16 mouse cellular contexts compared by ENCODE assay signal in the genomic region with DNA sequence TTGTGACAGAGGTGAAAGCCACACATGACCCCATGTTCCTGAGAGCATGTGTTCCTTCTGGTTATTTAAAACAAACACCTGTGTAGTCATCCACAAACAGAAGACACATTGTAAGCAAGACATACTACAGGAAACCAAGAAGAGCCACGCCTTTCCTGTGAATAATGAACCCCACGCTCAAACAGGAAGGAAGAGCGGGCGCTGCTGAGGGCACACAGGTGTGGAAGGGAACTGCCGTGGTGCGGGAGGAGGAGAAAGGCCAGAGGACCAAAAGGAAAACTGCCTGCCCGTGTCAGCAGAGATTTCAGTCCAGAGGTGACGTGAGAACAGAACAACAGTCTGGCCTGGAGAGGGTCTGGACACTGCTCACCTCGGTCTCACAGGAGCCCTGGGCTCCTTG. TPM values are rescaled to one million over a fixed set of nuclear protein-coding genes. Genes with fewer than 3 reads are reported as not detected.
DNase-seq lines count a peak whose midpoint lies in the region; ATAC-seq and TF ChIP-seq lines count a peak whose summit lies in the region.
"Had no signal": no experiment of that assay in that cellular context is flagged by ENCODE, and none has a peak within 500 bp of the region (broad histone marks: within the 10 kb centered on the region; RNA-seq: fewer than 3 reads in every experiment).

No protein-coding gene starts in this region.

- intact Hi-C loops in gastrocnemius, postnatal 14 days (cut with DNase I; ENCODE audit: low total_unique reads): no loop called here

- H3K4me2 ChIP-seq in liver, postnatal 0 days (ENCODE audit: low read depth, low read length): peak overlapping the region; percentile 11; the same call in 1 of the 2 replicates
- no peak overlapping the region for H3K4me2 ChIP-seq in hindbrain, embryonic 16.5 days (ENCODE audit: low read length)
- H3K4me2 ChIP-seq: lung, embryonic 14.5 days; midbrain, embryonic 15.5 days had no signal

- TF ChIP-seq EP300 in liver, postnatal 0 days (IDR thresholded peaks at IDR 0.05; ENCODE audit: low read depth): no peak

- WGBS in liver, postnatal 0 days (ENCODE audit: insufficient replicate concordance): 41% methylated on average over 9 of the region's 9 CpGs
- WGBS in hindbrain, embryonic 16.5 days: 93% methylated on average over 9 of the region's 9 CpGs

- TF ChIP-seq CTCF in liver, postnatal 0 days (IDR thresholded peaks at IDR 0.05; ENCODE audit: low read depth): no peak

- peaks cover 24% of the 10 kb centered on the region for H3K36me3 ChIP-seq in liver, postnatal 0 days (replicated peaks; ENCODE audit: insufficient read depth, low read length)
- peaks cover 14% of the 10 kb centered on the region; the same call in 1 of the 2 replicates for H3K36me3 ChIP-seq in hindbrain, embryonic 16.5 days (ENCODE audit: control insufficient read depth, insufficient read depth, low read length)

- no peaks in the 10 kb centered on the region for H3K9me3 ChIP-seq in liver, postnatal 0 days (ENCODE audit: low read length)
- H3K9me3 ChIP-seq in hindbrain, embryonic 16.5 days (ENCODE audit: control insufficient read depth, low read length): no peaks in the 10 kb centered on the region
- H3K9me3 ChIP-seq: hindbrain, embryonic 10.5 days; midbrain, embryonic 15.5 days had no signal

- no peak for DNase-seq in liver, postnatal 0 days
- DNase-seq in liver: no peak
- peak; percentile 82 for DNase-seq in T-cell, adult 2 months (ENCODE audit: low spot score)
- peak; percentile 82 for DNase-seq in naive thymus-derived CD4-positive, alpha-beta T cell, adult 2 months (ENCODE audit: low read depth)
- DNase-seq in thymus, postnatal 14 days: peak; percentile 87
- DNase-seq in gastrocnemius, postnatal 14 days: no peak
- DNase-seq in kidney, adult 18-20 months: no peak
- DNase-seq: cerebellum, postnatal 25 days; heart, adult 11 months; kidney, adult 8-10 months; lung, embryonic 14.5 days; right cerebral cortex, postnatal 4 days had no signal

- H3K27me3 ChIP-seq in liver, postnatal 0 days (ENCODE audit: insufficient read depth, low read length): no peaks in the 10 kb centered on the region
- no peaks in the 10 kb centered on the region for H3K27me3 ChIP-seq in hindbrain, embryonic 16.5 days (replicated peaks; ENCODE audit: control insufficient read depth, insufficient read depth, low read length)
- H3K27me3 ChIP-seq: midbrain, embryonic 15.5 days had no signal

- no peak overlapping the region for H3K4me3 ChIP-seq in liver, postnatal 0 days (ENCODE audit: low read depth, low read length)
- H3K4me3 ChIP-seq in hindbrain, embryonic 16.5 days (ENCODE audit: low read length): no peak overlapping the region
- H3K4me3 ChIP-seq: hindbrain, embryonic 10.5 days; midbrain, embryonic 15.5 days had no signal

- no peak overlapping the region for H3K9ac ChIP-seq in liver, postnatal 0 days (replicated peaks)
- no peak overlapping the region for H3K9ac ChIP-seq in hindbrain, embryonic 16.5 days (ENCODE audit: low read depth, low read length)
- H3K9ac ChIP-seq: lung, embryonic 14.5 days; midbrain, embryonic 15.5 days had no signal

- no peaks in the 10 kb centered on the region; the same call in 1 of the 2 replicates for H3K4me1 ChIP-seq in liver, postnatal 0 days (ENCODE audit: insufficient read depth)
- H3K4me1 ChIP-seq in hindbrain, embryonic 16.5 days (ENCODE audit: control insufficient read depth, insufficient read depth, low read depth, low read length): no peaks in the 10 kb centered on the region
- H3K4me1 ChIP-seq: hindbrain, embryonic 10.5 days; midbrain, embryonic 15.5 days had no signal

- peak overlapping the region; percentile 55; the same call in 1 of the 2 replicates for H3K27ac ChIP-seq in liver, postnatal 0 days (ENCODE audit: low read depth)
- no peak overlapping the region for H3K27ac ChIP-seq in hindbrain, embryonic 16.5 days (ENCODE audit: low read depth, low read length)
- H3K27ac ChIP-seq: hindbrain, embryonic 10.5 days; midbrain, embryonic 15.5 days had no signal

- no peak for ATAC-seq in liver, postnatal 0 days
- ATAC-seq in hindbrain, embryonic 16.5 days: no peak
- ATAC-seq: forebrain, embryonic 16.5 days; midbrain, embryonic 15.5 days had no signal

RNA-seq across cellular contexts. Expression of a gene that starts 20.8 kb away (rescaled TPM):
- polyA plus RNA-seq in liver, postnatal 0 days (2015; fragmentation: Nextera tagmentation; extraction: Ambion mirVana): 11.5 and 14.0 TPM in 2 replicates
- 10 to 100 TPM; 16.9 to 22.3 TPM for total RNA-seq in gastrocnemius, postnatal 14 days (2021)
- polyA plus RNA-seq in hindbrain, embryonic 16.5 days (2015; fragmentation: Nextera tagmentation; extraction: Ambion mirVana): 61.6 and 62.4 TPM in 2 replicates

RNA-seq across cellular contexts. Expression of a gene that starts 20.9 kb away (rescaled TPM):
- polyA plus RNA-seq in liver, postnatal 0 days (2015; fragmentation: Nextera tagmentation; extraction: Ambion mirVana): 4.5 and 5.2 TPM in 2 replicates
- total RNA-seq in gastrocnemius, postnatal 14 days (2021): 1 to 10 TPM; 2.8 to 3.3 TPM
- polyA plus RNA-seq in hindbrain, embryonic 16.5 days (2015; fragmentation: Nextera tagmentation; extraction: Ambion mirVana): 32.1 and 33.6 TPM in 2 replicates

RNA-seq across cellular contexts. Expression of a gene that starts 37.9 kb away (rescaled TPM):
- polyA plus RNA-seq in liver, postnatal 0 days (2015; fragmentation: Nextera tagmentation; extraction: Ambion mirVana): 4.1 and 4.2 TPM in 2 replicates
- 10 to 100 TPM; 21.4 to 25.8 TPM for total RNA-seq in gastrocnemius, postnatal 14 days (2021)
- 17.0 and 23.2 TPM in 2 replicates for polyA plus RNA-seq in hindbrain, embryonic 16.5 days (2015; fragmentation: Nextera tagmentation; extraction: Ambion mirVana)

RNA-seq across cellular contexts. Expression of a gene that starts 50.6 kb away (rescaled TPM):
- polyA plus RNA-seq in liver, postnatal 0 days (2015; fragmentation: Nextera tagmentation; extraction: Ambion mirVana): 3.7 and 5.6 TPM in 2 replicates
- under 1 TPM; 0.66 to 1.00 TPM for total RNA-seq in gastrocnemius, postnatal 14 days (2021)
- polyA plus RNA-seq in hindbrain, embryonic 16.5 days (2015; fragmentation: Nextera tagmentation; extraction: Ambion mirVana): 0.90 and 1.9 TPM in 2 replicates

Comparison
In these comparisons a context has a peak if more than half of its experiments do, and no peak if none do; other contexts are left out.
1. DNase-seq: peak in T-cell, adult 2 months (single experiment), naive thymus-derived CD4-positive, alpha-beta T cell, adult 2 months (single experiment) and thymus, postnatal 14 days (single experiment); none in liver, postnatal 0 days (single experiment), liver (single experiment), gastrocnemius, postnatal 14 days (single experiment) and kidney, adult 18-20 months (single experiment).